Mouse (Mus musculus) heart, embryonic 15.5 days (tissue): ENCODE measurements around the gene Slc4a11. TPM values are rescaled to one million over a fixed set of nuclear protein-coding genes. Genes with fewer than 3 reads are reported as not detected.
A peak's percentile ranks its signal among the peaks of the same experiment; 100 is the strongest.

Experiments
- ATAC-seq: fragments of 200-750 bp; cut with Nextera tagmentation; replicated peaks from 2 replicates; pipeline ENCODE4 v1.8.0; 2017; ENCODE audit warnings: low read depth, moderate TSS enrichment; ENCODE audit not compliant: insufficient number of reproducible peaks, insufficient read depth, low FRiP score
- H3K27ac ChIP-seq: fragments of 300-500 bp; sonication (generic); 2 replicates; pipeline ENCODE4 v1.5.1; 2015; ENCODE audit warnings: mild to moderate bottlenecking, inconsistent platforms
- H3K27me3 ChIP-seq: fragments of 300-500 bp; sonication (generic); 2 replicates; pipeline ENCODE4 v1.6.1; 2015; ENCODE audit warnings: inconsistent platforms
- H3K36me3 ChIP-seq: fragments of 300-500 bp; sonication (generic); 2 replicates; pipeline ENCODE4 v1.6.1; 2015; ENCODE audit warnings: mild to moderate bottlenecking, inconsistent platforms
- H3K4me1 ChIP-seq: fragments of 300-500 bp; sonication (generic); replicated peaks from 2 replicates; pipeline ENCODE4 v1.6.1; 2015; ENCODE audit warnings: inconsistent platforms
- H3K4me2 ChIP-seq: fragments of 300-500 bp; sonication (generic); 2 replicates; pipeline ENCODE4 v1.6.1; 2015; ENCODE audit warnings: inconsistent platforms, mild to moderate bottlenecking, moderate library complexity
- H3K4me3 ChIP-seq: fragments of 300-500 bp; sonication (generic); 2 replicates; pipeline ENCODE4 v1.5.1; 2015; ENCODE audit warnings: mild to moderate bottlenecking, inconsistent platforms
- H3K9ac ChIP-seq: fragments of 300-500 bp; sonication (generic); 2 replicates; pipeline ENCODE4 v1.6.1; 2015; ENCODE audit warnings: mild to moderate bottlenecking, inconsistent platforms
- H3K9me3 ChIP-seq: fragments of 300-500 bp; sonication (generic); replicated peaks from 2 replicates; pipeline ENCODE4 v1.6.1; 2016; ENCODE audit warnings: inconsistent platforms
- WGBS: fragments of 180-500 bp; shearing (Covaris S2); methylation state at CpG from one replicate; pipeline ENCODE4 v1.1.7; 2015; ENCODE audit warnings: mixed read lengths; 5-methylcytosine and 5-hydroxymethylcytosine counted together
- polyA plus RNA-seq: library from polyadenylated mRNA; unstranded; fragments of >200 nt; fragmentation: Nextera tagmentation; extraction: Ambion mirVana; gene quantifications from 2 replicates; pipeline ENCODE4 v1.2.1, GENCODE M21; 2015

Slc4a11 gene
- polyA plus RNA-seq = 0.19 and 0.58 TPM in 2 replicates

- Histone ChIP-seq H3K4me2 (peak within 1 kb of the TSS; percentile 100), H3K27ac (no peak within 1 kb of the TSS), H3K4me1 (peaks cover 17% of the 10 kb centered on the region), H3K36me3 (no peaks in the 10 kb centered on the region), H3K27me3 (peaks cover 58% of the 10 kb centered on the region), H3K9ac (peak within 1 kb of the TSS; percentile 52), H3K4me3 (peak within 1 kb of the TSS; percentile 65), H3K9me3 (no peaks in the 10 kb centered on the region)
- WGBS = under 1% methylated on average over 65 of the region's 65 CpGs
- ATAC-seq = peak; percentile 59
Observed at GRCm38 (mm10) chr2:130697153-130697810, at the start of gene Slc4a11. Gene Slc4a11, minus strand, starts transcription at chr2:130697519.

GRCm38 (mm10) chr2:130743576-130743975 lies 46.3 kb upstream of the Slc4a11 start:
- Histone ChIP-seq H3K9ac (no peak overlapping the region), H3K4me3 (no peak overlapping the region), H3K27me3 (no peaks in the 10 kb centered on the region), H3K4me2 (no peak overlapping the region), H3K9me3 (no peaks in the 10 kb centered on the region), H3K36me3 (peaks cover 86% of the 10 kb centered on the region), H3K4me1 (no peaks in the 10 kb centered on the region), H3K27ac (no peak overlapping the region)
- no peak for ATAC-seq
- WGBS = 88% methylated on average over 1 of the region's 1 CpGs

GRCm38 (mm10) chr2:130740096-130740495 lies 42.8 kb upstream of the Slc4a11 start:
- H3K9ac ChIP-seq = no peak overlapping the region
- no peak overlapping the region for H3K27ac ChIP-seq
- H3K4me2 ChIP-seq = no peak overlapping the region
- 56% methylated on average over 4 of the region's 4 CpGs for whole genome bisulfite sequencing
- no peaks in the 10 kb centered on the region for H3K4me1 ChIP-seq
- no peaks in the 10 kb centered on the region for H3K9me3 ChIP-seq
- peaks cover 83% of the 10 kb centered on the region for H3K36me3 ChIP-seq
- no peaks in the 10 kb centered on the region for H3K27me3 ChIP-seq
- ATAC-seq = no peak
- no peak overlapping the region for H3K4me3 ChIP-seq

GRCm38 (mm10) chr2:130738019-130738418 lies 40.7 kb upstream of the Slc4a11 start:
- ATAC-seq = no peak
- Histone ChIP-seq H3K27me3 (no peaks in the 10 kb centered on the region), H3K4me1 (no peaks in the 10 kb centered on the region), H3K9me3 (no peaks in the 10 kb centered on the region), H3K9ac (no peak overlapping the region), H3K27ac (no peak overlapping the region), H3K4me3 (no peak overlapping the region), H3K36me3 (peaks cover 82% of the 10 kb centered on the region), H3K4me2 (no peak overlapping the region)
- 72% methylated on average over 6 of the region's 6 CpGs for WGBS

- Histone ChIP-seq H3K27me3 (no peaks in the 10 kb centered on the region), H3K4me1 (no peaks in the 10 kb centered on the region), H3K9me3 (no peaks in the 10 kb centered on the region), H3K4me3 (no peak overlapping the region), H3K9ac (no peak overlapping the region), H3K27ac (no peak overlapping the region), H3K4me2 (no peak overlapping the region), H3K36me3 (peaks cover 91% of the 10 kb centered on the region)
- WGBS = 81% methylated on average over 5 of the region's 5 CpGs
- no peak for ATAC-seq
Observed at GRCm38 (mm10) chr2:130735281-130735680, 38.0 kb upstream of the Slc4a11 start.

- Histone ChIP-seq H3K9ac (no peak overlapping the region), H3K9me3 (no peaks in the 10 kb centered on the region), H3K27ac (no peak overlapping the region), H3K4me3 (no peak overlapping the region), H3K27me3 (no peaks in the 10 kb centered on the region), H3K4me1 (no peaks in the 10 kb centered on the region), H3K4me2 (no peak overlapping the region), H3K36me3 (peaks cover 91% of the 10 kb centered on the region)
- WGBS = 90% methylated on average over 3 of the region's 3 CpGs
- no peak for ATAC-seq
Observed at GRCm38 (mm10) chr2:130733444-130733843, 36.1 kb upstream of the Slc4a11 start.

GRCm38 (mm10) chr2:130731855-130732254 lies 34.5 kb upstream of the Slc4a11 start:
- Histone ChIP-seq H3K27me3 (no peaks in the 10 kb centered on the region), H3K9ac (no peak overlapping the region), H3K36me3 (peaks cover 92% of the 10 kb centered on the region), H3K27ac (no peak overlapping the region), H3K4me3 (no peak overlapping the region), H3K4me1 (no peaks in the 10 kb centered on the region), H3K9me3 (no peaks in the 10 kb centered on the region), H3K4me2 (no peak overlapping the region)
- 73% methylated on average over 5 of the region's 5 CpGs for WGBS
- ATAC-seq = no peak

- WGBS = 81% methylated on average over 9 of the region's 9 CpGs
- H3K4me3 ChIP-seq = no peak overlapping the region
- H3K4me1 ChIP-seq = no peaks in the 10 kb centered on the region
- no peak overlapping the region for H3K4me2 ChIP-seq
- H3K27ac ChIP-seq = no peak overlapping the region
- H3K9ac ChIP-seq = no peak overlapping the region
- peaks cover 93% of the 10 kb centered on the region for H3K36me3 ChIP-seq
- H3K27me3 ChIP-seq = no peaks in the 10 kb centered on the region
- no peaks in the 10 kb centered on the region for H3K9me3 ChIP-seq
- ATAC-seq = no peak
Observed at GRCm38 (mm10) chr2:130730746-130731145, 33.4 kb upstream of the Slc4a11 start.

- H3K27me3 ChIP-seq = no peaks in the 10 kb centered on the region
- 75% methylated on average over 2 of the region's 2 CpGs for WGBS
- no peak for ATAC-seq
- H3K4me3 ChIP-seq = no peak overlapping the region
- no peak overlapping the region for H3K4me2 ChIP-seq
- H3K4me1 ChIP-seq = no peaks in the 10 kb centered on the region
- H3K9ac ChIP-seq = no peak overlapping the region
- H3K36me3 ChIP-seq = peaks cover 95% of the 10 kb centered on the region
- no peak overlapping the region for H3K27ac ChIP-seq
- H3K9me3 ChIP-seq = no peaks in the 10 kb centered on the region
Observed at GRCm38 (mm10) chr2:130728906-130729585, 31.7 kb upstream of the Slc4a11 start.

- Histone ChIP-seq H3K27ac (no peak overlapping the region), H3K9ac (no peak overlapping the region), H3K4me1 (no peaks in the 10 kb centered on the region), H3K4me2 (no peak overlapping the region), H3K36me3 (peaks cover 97% of the 10 kb centered on the region), H3K9me3 (no peaks in the 10 kb centered on the region), H3K4me3 (no peak overlapping the region), H3K27me3 (no peaks in the 10 kb centered on the region)
- ATAC-seq = no peak
- 85% methylated on average over 1 of the region's 1 CpGs for WGBS
Observed at GRCm38 (mm10) chr2:130727752-130728151, 30.4 kb upstream of the Slc4a11 start.

- no peak overlapping the region for H3K9ac ChIP-seq
- H3K27me3 ChIP-seq = no peaks in the 10 kb centered on the region
- H3K4me3 ChIP-seq = no peak overlapping the region
- H3K9me3 ChIP-seq = no peaks in the 10 kb centered on the region
- 81% methylated on average over 4 of the region's 4 CpGs for whole genome bisulfite sequencing
- ATAC-seq = no peak
- H3K36me3 ChIP-seq = peaks cover 93% of the 10 kb centered on the region
- no peak overlapping the region for H3K4me2 ChIP-seq
- no peaks in the 10 kb centered on the region for H3K4me1 ChIP-seq
- no peak overlapping the region for H3K27ac ChIP-seq
Observed at GRCm38 (mm10) chr2:130724369-130724768, 27.1 kb upstream of the Slc4a11 start.

- no peaks in the 10 kb centered on the region for H3K4me1 ChIP-seq
- H3K27me3 ChIP-seq = no peaks in the 10 kb centered on the region
- peaks cover 81% of the 10 kb centered on the region for H3K36me3 ChIP-seq
- WGBS = 66% methylated on average over 6 of the region's 6 CpGs
- H3K27ac ChIP-seq = no peak overlapping the region
- no peak overlapping the region for H3K9ac ChIP-seq
- no peak for ATAC-seq
- no peak overlapping the region for H3K4me2 ChIP-seq
- no peak overlapping the region for H3K4me3 ChIP-seq
- no peaks in the 10 kb centered on the region for H3K9me3 ChIP-seq
Observed at GRCm38 (mm10) chr2:130717951-130718350, 20.6 kb upstream of the Slc4a11 start.
